8 mouse cellular contexts compared by ENCODE assay signal in genomic region chr10:81496264-81496901, GRCm38 (mm10). TPM values are rescaled to one million over a fixed set of nuclear protein-coding genes. Genes with fewer than 3 reads are reported as not detected.
DNase-seq lines count a peak whose midpoint lies in the region; ATAC-seq lines count a peak whose summit lies in the region.

TSS of gene Ncln (minus strand) at chr10:81496392.

- peak within 1 kb of the TSS; percentile 45 for H3K27ac ChIP-seq in hindbrain, embryonic 12.5 days

- under 1% methylated on average over 45 of the region's 45 CpGs for WGBS in hindbrain, embryonic 12.5 days

- DNase-seq in NIH3T3 (ENCODE audit: low read depth) = peak; percentile 99
- DNase-seq in cerebellum, postnatal 10 days = peak; percentile 99
- DNase-seq in frontal cortex, postnatal 10 days (ENCODE audit: low spot score in 2 of 2) = peak; percentile 96 to 98
- peak; percentile 97 to 99 for DNase-seq in layer of hippocampus, postnatal 14 days (ENCODE audit: low spot score in 2 of 2)
- peak; percentile 98 for DNase-seq in lung, postnatal 14 days
- peak; percentile 95 for DNase-seq in retina, adult 2 months (ENCODE audit: low read depth, low spot score)
- peak; percentile 97 to 98 for DNase-seq in thymus, postnatal 36 days

- peak within 1 kb of the TSS; percentile 82 for H3K4me3 ChIP-seq in hindbrain, embryonic 12.5 days

- H3K9me3 ChIP-seq in hindbrain, embryonic 12.5 days (replicated peaks) = no peaks in the 10 kb centered on the region

- peak within 1 kb of the TSS; percentile 82 for H3K9ac ChIP-seq in hindbrain, embryonic 12.5 days

- peak; percentile 97 for ATAC-seq in hindbrain, embryonic 12.5 days (ENCODE audit: low FRiP score)

- H3K4me2 ChIP-seq in hindbrain, embryonic 12.5 days (replicated peaks) = peak within 1 kb of the TSS; percentile 96

- H3K27me3 ChIP-seq in hindbrain, embryonic 12.5 days = no peaks in the 10 kb centered on the region; the same call in 1 of the 2 replicates

- peaks cover 19% of the 10 kb centered on the region for H3K36me3 ChIP-seq in hindbrain, embryonic 12.5 days

- H3K4me1 ChIP-seq in hindbrain, embryonic 12.5 days = peaks cover 26% of the 10 kb centered on the region

RNA-seq across cellular contexts. Expression of gene Ncln, which starts in this region (rescaled TPM):
- 75.1 and 79.5 TPM in 2 replicates for polyA plus RNA-seq in hindbrain, embryonic 12.5 days (2016; fragmentation: Nextera tagmentation; extraction: Ambion mirVana)
- total RNA-seq in layer of hippocampus, postnatal 14 days (2021) = 10 to 100 TPM; 79.7 to 95.2 TPM

Comparison
In these comparisons a context has a peak if more than half of its experiments do, and no peak if none do; other contexts are left out.
1. Peak in every context shown above with its lines: DNase-seq, ATAC-seq, H3K4me3 ChIP-seq and H3K27ac ChIP-seq.